Mouse (Mus musculus) erythroblast, embryonic 14.5 days (primary cell): Measurements from ENCODE around the gene Shld1.

Experiments used
- GATA1 ChIP-seq: IDR thresholded peaks from 2 replicates; pipeline ENCODE4 v1.6.1; 2012; ENCODE audit warnings: low read length, inconsistent platforms, mixed read lengths
- TAL1 ChIP-seq: IDR thresholded peaks from 3 replicates; pipeline ENCODE4 v1.6.1; 2012; ENCODE audit warnings: low read length, inconsistent platforms, mixed read lengths

GRCm38 (mm10) chr2:132700921-132701320 is 14.2 kb downstream of the Shld1 start:
- TF ChIP-seq GATA1 (no peak), TAL1 (no peak)
